Mouse (Mus musculus): ENCODE results near the gene Scrg1. TPM values are rescaled to one million over a fixed set of nuclear protein-coding genes. Genes with fewer than 3 reads are reported as not detected.

The Scrg1 gene
- total and polyA plus RNA-seq, 2 experiments from 2014 or later: 16.3 to 35.2 TPM

DNA sequence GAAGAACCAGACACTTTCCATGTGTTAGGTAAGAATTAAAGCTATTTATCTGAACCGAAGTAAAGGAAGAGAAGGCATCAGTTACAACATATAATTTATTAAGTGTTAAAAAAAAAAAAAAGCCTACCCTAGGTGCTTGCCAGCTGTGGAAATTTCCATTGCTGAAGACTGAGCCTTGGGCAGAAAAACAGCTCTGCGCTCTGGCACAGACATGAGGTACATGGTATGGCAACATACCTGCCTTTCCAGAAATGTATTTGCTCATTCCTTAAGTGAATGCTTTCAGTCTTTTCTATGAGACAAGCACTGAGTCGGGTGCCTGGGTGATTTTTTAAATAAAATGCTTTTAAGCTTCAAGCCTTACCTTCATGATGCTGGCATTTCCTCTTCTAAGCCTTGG is 2.2 kb downstream of the Scrg1 start:
- 84% methylated on average over 3 of the region's 3 CpGs for WGBS
- no peaks in the 10 kb centered on the region for H3K36me3 ChIP-seq (ENCODE audit: insufficient read depth, low read length)
- TF ChIP-seq CTCF (IDR thresholded peaks at IDR 0.05): no peak

DNA sequence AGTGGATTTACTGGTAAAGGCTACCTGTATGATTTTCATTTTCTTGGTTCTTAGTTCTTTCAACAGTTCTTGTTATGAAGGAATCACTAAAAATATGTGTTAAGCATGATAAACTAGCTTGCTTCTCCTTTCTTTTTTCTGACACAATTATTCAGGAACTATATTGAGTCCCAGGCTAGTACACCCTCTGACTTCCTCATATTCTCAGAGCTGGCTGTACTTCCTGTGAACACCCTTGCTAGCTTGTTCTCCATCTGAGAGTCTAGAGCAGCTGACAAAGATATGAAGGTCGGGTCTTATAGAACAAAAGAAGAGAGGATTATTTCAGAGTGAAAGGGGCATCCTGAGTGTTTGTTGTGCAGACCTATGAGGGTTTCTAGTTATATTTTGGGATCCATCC is 7.1 kb downstream of the Scrg1 start:
- Histone ChIP-seq H3K36me3 (ENCODE audit: insufficient read depth, low read length) (no peaks in the 10 kb centered on the region), H3K9me3 (ENCODE audit: low read length) (no peaks in the 10 kb centered on the region), H3K9ac (replicated peaks; ENCODE audit: low read length, poor library complexity, severe bottlenecking) (no peak overlapping the region), H3K4me2 (ENCODE audit: low read depth, low read length, poor library complexity, severe bottlenecking) (no peak overlapping the region), H3K4me1 (ENCODE audit: insufficient read depth, low read length) (no peaks in the 10 kb centered on the region), H3K4me3 (ENCODE audit: low read depth, low read length) (no peak overlapping the region), H3K27me3 (ENCODE audit: insufficient read depth, low read length) (no peaks in the 10 kb centered on the region), H3K27ac (ENCODE audit: low read depth, low read length) (no peak overlapping the region)
- WGBS: 48% methylated on average over 1 of the region's 1 CpGs
- ATAC-seq (ENCODE audit: low FRiP score) (no peak), DNase-seq (ENCODE audit: low spot score) (no peak)
- TF ChIP-seq CTCF (IDR thresholded peaks at IDR 0.05): no peak

More for the DNA sequence above, 2.2 kb downstream of the Scrg1 start:
- Histone ChIP-seq H3K27me3 (ENCODE audit: insufficient read depth, low read length) (no peaks in the 10 kb centered on the region), H3K4me2 (ENCODE audit: low read depth, low read length, poor library complexity, severe bottlenecking) (no peak overlapping the region), H3K4me3 (ENCODE audit: low read depth, low read length) (no peak overlapping the region), H3K27ac (ENCODE audit: low read depth, low read length) (no peak overlapping the region), H3K9ac (replicated peaks; ENCODE audit: low read length, poor library complexity, severe bottlenecking) (no peak overlapping the region), H3K4me1 (ENCODE audit: insufficient read depth, low read length) (no peaks in the 10 kb centered on the region), H3K9me3 (ENCODE audit: low read length) (no peaks in the 10 kb centered on the region)
- ATAC-seq (ENCODE audit: low FRiP score): no peak
- DNase-seq (ENCODE audit: low spot score): no peak

DNA sequence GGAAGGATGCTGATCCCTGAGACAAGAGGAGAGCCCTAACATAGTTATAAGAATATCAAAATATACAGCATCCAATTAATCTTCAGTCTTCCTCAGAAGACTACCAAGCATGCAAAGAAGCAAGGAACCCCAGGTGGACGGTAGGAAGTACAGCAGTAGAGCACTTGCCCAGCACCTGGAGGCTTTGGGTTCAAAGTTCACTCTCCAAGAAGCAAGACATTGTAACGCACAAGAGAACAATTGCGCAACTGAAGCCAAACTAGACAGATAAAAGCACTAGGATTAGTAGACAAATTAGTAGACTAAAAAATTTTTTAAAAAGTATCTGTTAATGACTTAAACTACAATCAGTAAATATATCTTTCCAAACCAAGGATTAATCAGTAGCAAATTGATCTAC is 8.0 kb downstream of the Scrg1 start:
- Histone ChIP-seq H3K9me3 (ENCODE audit: low read length) (no peaks in the 10 kb centered on the region), H3K4me3 (ENCODE audit: low read depth, low read length) (no peak overlapping the region), H3K9ac (replicated peaks; ENCODE audit: low read length, poor library complexity, severe bottlenecking) (no peak overlapping the region), H3K27me3 (ENCODE audit: insufficient read depth, low read length) (no peaks in the 10 kb centered on the region), H3K36me3 (ENCODE audit: insufficient read depth, low read length) (no peaks in the 10 kb centered on the region), H3K27ac (ENCODE audit: low read depth, low read length) (no peak overlapping the region), H3K4me2 (ENCODE audit: low read depth, low read length, poor library complexity, severe bottlenecking) (no peak overlapping the region), H3K4me1 (ENCODE audit: insufficient read depth, low read length) (no peaks in the 10 kb centered on the region)
- WGBS: 88% methylated on average over 3 of the region's 3 CpGs
- ATAC-seq (ENCODE audit: low FRiP score) (no peak), DNase-seq (ENCODE audit: low spot score) (no peak)
- no peak for TF ChIP-seq CTCF (IDR thresholded peaks at IDR 0.05)

DNA sequence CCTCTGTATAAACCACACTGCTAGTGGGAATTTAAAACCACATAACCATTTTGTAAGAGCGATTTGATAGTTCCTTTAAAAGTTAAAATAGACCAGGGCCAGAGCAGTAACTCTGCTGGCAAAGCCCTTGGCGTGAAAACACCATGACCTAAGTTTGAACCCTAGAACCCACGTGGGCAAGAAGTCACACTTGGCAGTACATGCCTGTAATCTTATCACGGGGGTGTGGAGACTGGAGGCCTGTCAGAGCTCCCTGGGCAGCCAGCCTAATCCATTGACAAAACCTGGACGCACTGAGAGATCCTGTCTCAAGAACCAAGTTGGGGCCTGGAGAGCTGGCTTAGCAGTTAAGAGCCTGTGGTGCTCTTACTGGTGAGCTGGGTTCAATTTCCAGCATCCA is 12.9 kb downstream of the Scrg1 start:
- DNase-seq (ENCODE audit: low spot score): peak; percentile 58

DNA sequence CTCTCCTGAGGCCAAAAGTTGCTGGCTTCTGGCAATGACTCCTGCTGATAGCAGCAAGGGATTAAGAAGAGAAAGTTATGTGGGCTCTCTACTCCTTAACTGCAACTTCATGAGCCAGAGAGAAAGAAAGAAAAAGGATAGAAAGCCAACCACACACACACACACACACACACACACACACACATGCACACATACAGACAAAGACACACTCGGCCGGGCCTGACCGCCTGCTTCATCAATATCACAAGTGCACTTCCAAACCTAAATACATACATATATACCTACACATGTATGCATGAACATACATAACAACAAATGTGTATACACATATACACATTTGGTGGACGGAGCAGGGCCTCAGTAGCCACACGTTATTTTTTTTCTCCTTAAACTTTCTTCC is 15.1 kb downstream of the Scrg1 start:
- DNase-seq (ENCODE audit: low spot score): no peak
- Histone ChIP-seq H3K36me3 (ENCODE audit: insufficient read depth, low read length) (no peaks in the 10 kb centered on the region), H3K27ac (ENCODE audit: low read depth, low read length) (no peak overlapping the region), H3K4me3 (ENCODE audit: low read depth, low read length) (no peak overlapping the region), H3K4me1 (ENCODE audit: insufficient read depth, low read length) (no peaks in the 10 kb centered on the region), H3K9me3 (ENCODE audit: low read length) (no peaks in the 10 kb centered on the region), H3K9ac (replicated peaks; ENCODE audit: low read length, poor library complexity, severe bottlenecking) (no peak overlapping the region), H3K27me3 (ENCODE audit: insufficient read depth, low read length) (no peaks in the 10 kb centered on the region), H3K4me2 (ENCODE audit: low read depth, low read length, poor library complexity, severe bottlenecking) (no peak overlapping the region)
- 93% methylated on average over 5 of the region's 5 CpGs for whole genome bisulfite sequencing
- no peak for TF ChIP-seq CTCF (IDR thresholded peaks at IDR 0.05)
- ATAC-seq (ENCODE audit: low FRiP score): no peak

More for the DNA sequence above, 12.9 kb downstream of the Scrg1 start:
- ATAC-seq (ENCODE audit: low FRiP score): no peak
- Histone ChIP-seq H3K27me3 (ENCODE audit: insufficient read depth, low read length) (no peaks in the 10 kb centered on the region), H3K9ac (replicated peaks; ENCODE audit: low read length, poor library complexity, severe bottlenecking) (no peak overlapping the region), H3K9me3 (ENCODE audit: low read length) (no peaks in the 10 kb centered on the region), H3K4me2 (ENCODE audit: low read depth, low read length, poor library complexity, severe bottlenecking) (no peak overlapping the region), H3K36me3 (ENCODE audit: insufficient read depth, low read length) (no peaks in the 10 kb centered on the region), H3K4me1 (ENCODE audit: insufficient read depth, low read length) (no peaks in the 10 kb centered on the region), H3K27ac (ENCODE audit: low read depth, low read length) (no peak overlapping the region), H3K4me3 (ENCODE audit: low read depth, low read length) (no peak overlapping the region)
- no peak for TF ChIP-seq CTCF (IDR thresholded peaks at IDR 0.05)
- 46% methylated on average over 5 of the region's 5 CpGs for WGBS

DNA sequence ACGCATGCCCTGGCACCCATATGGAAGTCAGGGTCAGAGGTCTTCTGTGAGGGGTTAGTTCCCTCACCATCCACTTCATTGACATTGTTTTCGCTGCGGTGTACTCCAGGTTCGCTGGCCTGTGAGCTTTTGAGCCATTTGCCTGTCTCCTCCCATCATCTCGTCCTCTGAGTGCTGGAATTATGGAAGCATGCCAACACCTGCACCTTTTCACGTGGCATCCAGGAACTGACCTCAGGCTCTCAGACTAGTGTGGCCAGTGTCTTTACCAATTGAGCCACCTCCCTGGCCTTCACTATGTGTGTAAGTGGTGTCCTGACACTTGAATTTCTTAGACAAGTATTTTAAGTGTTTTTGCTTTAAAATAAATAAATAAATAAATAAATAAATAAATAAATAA is 18.0 kb downstream of the Scrg1 start:
- Histone ChIP-seq H3K4me3 (ENCODE audit: low read depth, low read length) (no peak overlapping the region), H3K36me3 (ENCODE audit: insufficient read depth, low read length) (no peaks in the 10 kb centered on the region), H3K27me3 (ENCODE audit: insufficient read depth, low read length) (no peaks in the 10 kb centered on the region), H3K4me1 (ENCODE audit: insufficient read depth, low read length) (no peaks in the 10 kb centered on the region), H3K9ac (replicated peaks; ENCODE audit: low read length, poor library complexity, severe bottlenecking) (no peak overlapping the region), H3K9me3 (ENCODE audit: low read length) (no peaks in the 10 kb centered on the region), H3K27ac (ENCODE audit: low read depth, low read length) (no peak overlapping the region), H3K4me2 (ENCODE audit: low read depth, low read length, poor library complexity, severe bottlenecking) (no peak overlapping the region)
- TF ChIP-seq CTCF (IDR thresholded peaks at IDR 0.05): no peak
- ATAC-seq (ENCODE audit: low FRiP score): no peak
- WGBS: 86% methylated on average over 6 of the region's 6 CpGs
- no peak for DNase-seq (ENCODE audit: low spot score)

All from midbrain, postnatal 0 days (tissue).